Mouse (Mus musculus) embryonic fibroblast, embryonic 13.5 days (primary cell): ENCODE results near the gene Slc15a4.

Experiments used
- CTCF ChIP-seq: IDR thresholded peaks from 2 replicates; pipeline ENCODE4 v1.5.1; 2011; ENCODE audit warnings: mild to moderate bottlenecking, control low read depth, low read length, moderate library complexity, borderline replicate concordance; ENCODE audit not compliant: insufficient read depth
- POLR2A ChIP-seq: IDR thresholded peaks from 2 replicates; pipeline ENCODE4 v1.6.1; 2011; ENCODE audit warnings: low read depth, mild to moderate bottlenecking, control low read depth, low read length, moderate library complexity

DNA sequence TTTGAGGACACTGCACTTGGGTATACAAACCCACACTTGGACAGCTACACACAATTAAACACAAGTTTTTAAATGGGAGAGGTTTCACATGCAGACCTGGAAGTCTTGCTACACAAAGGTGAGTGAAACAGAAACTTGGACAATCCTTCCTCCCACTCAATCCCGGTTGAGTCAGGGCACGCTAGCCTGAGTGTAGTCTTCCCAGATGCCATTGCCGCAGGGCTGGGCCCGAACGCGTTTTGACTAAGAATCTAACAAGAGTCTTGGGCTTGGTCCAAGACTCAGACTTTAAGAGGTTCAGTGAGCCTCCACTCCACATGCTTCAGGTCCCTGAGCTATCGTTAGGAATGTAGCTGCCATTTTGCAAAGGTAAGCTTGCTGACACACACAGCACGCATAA, 12.3 kb downstream of the Slc15a4 start:
- TF ChIP-seq CTCF (no peak), POLR2A (no peak)
